Mouse (Mus musculus) hindbrain, embryonic 10.5 days (tissue): ENCODE measurements around the gene Tlk1. TPM values are rescaled to one million over a fixed set of nuclear protein-coding genes. Genes with fewer than 3 reads are reported as not detected.

Experiments
- polyA plus RNA-seq: library from polyadenylated mRNA; unstranded; fragments of >200 nt; fragmentation: Nextera tagmentation; extraction: Ambion mirVana; gene quantifications from 2 replicates; pipeline ENCODE4 v1.2.1, GENCODE M21; 2016

Tlk1 gene
- polyA plus RNA-seq, 1 experiment from 2014 or later, result 19.1 TPM

Other genes with a start within 250 kb of the Tlk1 start
- gene Gorasp2, start 164.2 kb downstream of the Tlk1 start, polyA plus RNA-seq, result 156 and 159 TPM in 2 replicates
- gene Gm26558, start 163.6 kb downstream of the Tlk1 start, polyA plus RNA-seq, result 2.7 and 3.2 TPM in 2 replicates
- gene Dcaf17, start 229.6 kb upstream of the Tlk1 start, polyA plus RNA-seq, result 39.1 and 44.6 TPM in 2 replicates
- gene Mettl8, start 229.9 kb upstream of the Tlk1 start, polyA plus RNA-seq, result 21.0 and 22.3 TPM in 2 replicates